Mouse (Mus musculus) forebrain, embryonic 10.5 days (tissue): ENCODE measurements at regions not wholly inside any gene's neighbourhood (a gene's known extent, or its start where the extent isn't known, plus 50 kb on each side); places are given as distances from the start of the nearest gene placed in this dataset.

Experiments
- DNase-seq: peaks from one replicate; pipeline ENCODE4 v3.0.0-alpha.2; 2017; ENCODE audit warnings: low spot score; ENCODE audit errors: extremely low spot score
- H3K27ac ChIP-seq: fragments of 300-500 bp; sonication (generic); 2 replicates; pipeline ENCODE4 v1.5.1; 2016; ENCODE audit warnings: mild to moderate bottlenecking
- H3K27me3 ChIP-seq: fragments of 300-500 bp; sonication (generic); 2 replicates; pipeline ENCODE4 v1.6.1; 2016; ENCODE audit warnings: mild to moderate bottlenecking; ENCODE audit not compliant: poor library complexity, severe bottlenecking
- H3K36me3 ChIP-seq: fragments of 300-500 bp; sonication (generic); replicated peaks from 2 replicates; pipeline ENCODE4 v1.6.1; 2016; ENCODE audit warnings: mild to moderate bottlenecking, moderate library complexity
- H3K4me1 ChIP-seq: fragments of 300-500 bp; sonication (generic); 2 replicates; pipeline ENCODE4 v1.6.1; 2016
- H3K4me3 ChIP-seq: fragments of 300-500 bp; sonication (generic); 2 replicates; pipeline ENCODE4 v1.5.1; 2016; ENCODE audit warnings: mild to moderate bottlenecking, moderate library complexity
- H3K9me3 ChIP-seq: fragments of 300-500 bp; sonication (generic); 2 replicates; pipeline ENCODE4 v1.6.1; 2016; ENCODE audit warnings: mild to moderate bottlenecking, moderate library complexity
- WGBS: fragments of 180-500 bp; shearing (Covaris S2); methylation state at CpG from one replicate; pipeline ENCODE4 v1.1.7; 2016; 5-methylcytosine and 5-hydroxymethylcytosine counted together

DNA sequence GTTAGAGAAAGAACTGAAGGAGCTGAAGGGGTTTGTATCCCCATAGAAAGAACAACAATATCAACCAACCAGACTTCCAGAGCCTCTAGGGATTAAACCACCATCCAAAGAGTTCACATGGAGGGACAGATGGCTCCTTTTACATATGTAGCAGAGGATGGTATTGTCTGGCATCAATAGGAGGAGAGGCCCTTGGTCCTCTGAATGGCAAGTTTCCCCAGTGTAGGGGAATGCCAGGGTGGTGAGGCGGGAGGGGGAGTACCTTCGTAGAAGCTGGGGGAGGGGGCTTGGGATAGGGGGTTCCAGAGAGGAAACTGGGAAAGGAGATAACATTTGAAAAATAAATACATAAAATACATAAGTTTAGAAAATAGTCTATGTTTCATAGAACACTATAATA is 1162.6 kb upstream of the Adgrl4 start:
- H3K27me3 ChIP-seq: no peaks in the 10 kb centered on the region
- no peak overlapping the region for H3K27ac ChIP-seq
- WGBS: 83% methylated on average over 2 of the region's 2 CpGs
- no peak overlapping the region for H3K4me3 ChIP-seq
- no peaks in the 10 kb centered on the region for H3K9me3 ChIP-seq
- H3K4me1 ChIP-seq: no peaks in the 10 kb centered on the region
- no peaks in the 10 kb centered on the region for H3K36me3 ChIP-seq
- no peak for DNase-seq

DNA sequence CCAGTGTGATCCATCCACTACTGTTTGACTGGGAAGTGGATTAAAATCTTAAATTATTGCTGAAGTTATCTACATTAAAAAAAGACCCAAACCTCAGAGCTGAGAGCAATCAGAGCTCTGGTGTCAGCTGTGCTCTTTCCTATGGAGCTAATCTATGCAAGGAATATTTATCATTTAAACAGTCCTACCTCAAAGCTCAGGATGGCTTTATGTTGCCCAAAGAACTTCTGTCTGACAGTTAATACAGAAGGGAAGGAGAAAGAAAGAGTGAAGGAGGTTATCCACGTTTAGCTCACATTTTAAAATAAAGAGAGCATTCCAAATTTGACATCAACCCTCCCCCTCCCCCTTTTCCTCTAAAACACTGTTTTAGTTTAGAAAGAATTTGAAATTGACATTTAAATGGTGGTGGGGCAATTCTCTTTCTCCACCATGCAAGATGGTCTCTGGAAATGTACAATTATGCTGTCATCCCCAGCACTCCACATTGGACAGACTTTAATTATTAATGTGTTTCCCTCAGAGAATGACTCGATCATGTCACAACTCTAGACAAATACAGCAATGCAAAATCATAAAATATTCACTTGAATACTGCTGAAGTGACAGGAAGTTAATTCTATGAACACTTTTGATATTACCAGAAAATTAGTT is 1141.5 kb upstream of the Adgrl4 start:
- Histone ChIP-seq H3K9me3 (no peaks in the 10 kb centered on the region), H3K27ac (no peak overlapping the region), H3K27me3 (no peaks in the 10 kb centered on the region), H3K4me3 (no peak overlapping the region), H3K36me3 (no peaks in the 10 kb centered on the region), H3K4me1 (no peaks in the 10 kb centered on the region)
- no peak for DNase-seq
- WGBS: 65% methylated on average over 2 of the region's 2 CpGs

DNA sequence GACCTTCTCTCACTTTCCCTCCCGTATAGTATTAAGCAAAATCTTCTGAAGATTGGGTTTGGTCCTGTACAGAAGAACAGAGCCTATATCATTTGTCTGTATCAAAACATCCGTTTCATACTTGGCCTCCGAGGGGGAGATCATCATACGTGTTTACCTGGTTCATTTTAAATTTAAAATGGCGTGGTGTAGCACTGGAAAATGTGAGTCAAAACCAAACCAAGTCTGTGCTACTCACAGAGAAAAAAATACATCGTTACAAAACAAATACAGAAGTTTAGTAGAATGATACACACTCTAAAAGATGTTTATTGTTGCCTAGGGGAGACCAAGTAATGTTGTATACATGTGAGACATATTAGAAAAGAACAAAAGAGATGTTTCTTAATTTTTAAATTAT is 1108.9 kb upstream of the Adgrl4 start:
- 90% methylated on average over 6 of the region's 6 CpGs for WGBS
- no peaks in the 10 kb centered on the region for H3K27me3 ChIP-seq
- no peaks in the 10 kb centered on the region for H3K9me3 ChIP-seq
- H3K4me1 ChIP-seq: no peaks in the 10 kb centered on the region
- H3K4me3 ChIP-seq: no peak overlapping the region
- DNase-seq: no peak
- no peak overlapping the region for H3K27ac ChIP-seq
- H3K36me3 ChIP-seq: no peaks in the 10 kb centered on the region

DNA sequence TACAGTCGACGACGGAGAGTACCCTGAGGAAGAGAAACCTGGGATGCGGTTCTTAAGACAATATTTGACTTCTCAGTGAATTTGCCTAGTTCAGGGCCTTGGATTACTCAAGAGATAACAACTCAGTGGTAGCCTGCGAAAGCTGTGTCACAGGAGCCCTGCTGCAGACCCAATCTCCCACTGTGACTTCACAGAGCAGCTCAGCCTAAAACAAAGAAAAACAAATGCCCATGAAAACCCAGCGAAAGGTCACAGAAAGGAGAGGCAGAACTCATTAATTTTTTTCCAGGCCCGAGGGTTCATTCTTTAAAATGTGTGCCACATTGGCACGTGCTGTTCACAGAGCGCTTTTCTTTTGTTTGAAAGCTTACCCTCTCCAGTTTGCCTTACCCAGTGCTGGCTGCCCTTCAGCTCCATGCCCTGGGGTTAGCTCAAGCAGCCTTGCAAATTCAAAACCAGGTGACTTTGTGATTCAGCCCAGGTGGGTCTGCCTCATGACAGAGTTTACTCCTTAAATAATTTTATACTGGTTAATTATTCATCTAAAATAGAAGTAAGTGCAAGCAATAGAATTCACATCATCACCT is 1085.5 kb upstream of the Adgrl4 start:
- Histone ChIP-seq H3K36me3 (no peaks in the 10 kb centered on the region), H3K9me3 (no peaks in the 10 kb centered on the region), H3K4me3 (no peak overlapping the region), H3K27me3 (no peaks in the 10 kb centered on the region), H3K4me1 (peaks cover 16% of the 10 kb centered on the region), H3K27ac (no peak overlapping the region)
- DNase-seq: no peak
- 26% methylated on average over 9 of the region's 9 CpGs for WGBS

DNA sequence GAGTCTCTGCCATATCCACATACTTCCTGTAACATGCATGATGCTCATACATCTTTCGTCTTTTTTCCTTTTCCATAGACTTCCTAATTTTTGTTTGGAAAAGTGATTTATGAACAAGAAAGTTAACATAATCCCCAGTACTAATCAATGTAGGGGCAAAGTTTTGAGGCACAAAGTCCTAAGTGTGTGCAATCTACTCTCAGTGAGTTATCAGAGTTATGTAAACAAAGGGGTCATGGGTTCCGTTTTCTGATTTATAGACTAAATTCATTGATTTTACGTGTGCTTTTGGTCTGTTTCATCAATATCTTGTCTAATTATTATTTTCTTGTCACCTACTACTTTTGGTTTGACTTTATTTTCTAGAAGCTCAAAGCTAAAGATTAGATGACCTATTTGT is 1071.9 kb upstream of the Adgrl4 start:
- Histone ChIP-seq H3K4me1 (no peaks in the 10 kb centered on the region), H3K36me3 (no peaks in the 10 kb centered on the region), H3K27ac (no peak overlapping the region), H3K9me3 (no peaks in the 10 kb centered on the region), H3K27me3 (no peaks in the 10 kb centered on the region), H3K4me3 (no peak overlapping the region)
- DNase-seq: no peak
- 95% methylated on average over 3 of the region's 3 CpGs for WGBS

DNA sequence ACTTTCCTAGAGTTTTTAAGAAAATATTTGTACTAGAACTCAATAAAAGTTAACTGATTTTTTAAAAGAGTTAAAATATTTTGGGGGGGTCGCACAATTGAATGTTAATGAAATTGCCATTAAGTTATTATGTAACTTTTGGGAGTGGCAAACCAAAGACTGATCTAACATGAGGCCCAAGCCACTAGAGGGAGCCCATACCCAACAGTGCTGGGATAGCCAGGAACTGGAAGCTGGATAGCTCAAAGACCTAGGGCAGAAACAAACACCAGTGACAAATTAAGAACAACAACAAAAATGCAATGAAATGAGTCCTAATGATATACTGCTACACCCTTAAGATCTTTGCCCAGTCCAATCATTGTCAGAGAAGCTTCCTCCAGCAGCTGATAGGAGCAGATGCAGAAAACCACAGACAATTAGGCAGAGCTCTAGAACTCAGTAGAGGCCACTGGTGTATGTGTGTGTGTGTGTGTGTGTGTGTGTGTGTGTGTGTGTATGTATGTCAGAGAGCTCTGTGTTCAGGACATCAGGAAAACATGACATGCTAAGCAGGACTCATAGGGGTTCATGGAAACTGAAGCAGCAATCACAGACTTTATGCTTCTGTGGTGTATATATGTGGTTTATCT is 1052.6 kb upstream of the Adgrl4 start:
- Histone ChIP-seq H3K4me1 (no peaks in the 10 kb centered on the region), H3K4me3 (no peak overlapping the region), H3K27me3 (no peaks in the 10 kb centered on the region), H3K36me3 (no peaks in the 10 kb centered on the region), H3K27ac (no peak overlapping the region), H3K9me3 (no peaks in the 10 kb centered on the region)
- DNase-seq: peak; percentile 27
- WGBS: 23% methylated on average over 1 of the region's 1 CpGs

DNA sequence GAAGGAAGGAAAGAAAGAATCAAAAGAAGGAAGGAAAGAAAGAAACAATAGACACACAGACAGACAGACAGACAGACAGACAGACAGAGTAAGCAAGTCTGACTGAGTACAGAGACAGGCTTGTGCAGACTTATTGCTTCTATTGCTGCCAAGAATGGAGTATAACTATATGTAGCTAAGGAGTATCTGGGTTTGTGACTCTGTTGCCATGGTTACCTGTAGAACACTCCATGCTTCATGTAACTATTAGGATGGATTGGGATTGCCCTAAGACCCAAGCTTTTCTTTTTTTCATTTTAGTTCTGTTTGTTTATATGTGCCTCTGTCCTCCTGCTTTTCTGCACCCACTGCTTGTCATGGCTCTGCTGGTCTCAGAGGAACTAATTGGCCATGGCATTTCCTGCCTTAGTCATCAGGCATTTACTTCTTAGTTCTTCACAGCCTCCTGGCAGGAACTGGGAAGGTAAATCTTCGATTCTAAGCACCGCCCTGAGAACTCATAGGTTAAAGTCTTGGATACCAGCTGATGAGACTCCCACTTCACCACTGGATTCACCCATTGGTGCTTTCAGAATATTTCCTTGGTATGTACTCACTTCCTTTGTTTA is 1035.9 kb upstream of the Adgrl4 start:
- H3K27me3 ChIP-seq: no peaks in the 10 kb centered on the region
- H3K9me3 ChIP-seq: no peaks in the 10 kb centered on the region
- no peak overlapping the region for H3K4me3 ChIP-seq
- 86% methylated on average over 2 of the region's 2 CpGs for WGBS
- DNase-seq: no peak
- H3K4me1 ChIP-seq: no peaks in the 10 kb centered on the region
- no peaks in the 10 kb centered on the region for H3K36me3 ChIP-seq
- no peak overlapping the region for H3K27ac ChIP-seq

DNA sequence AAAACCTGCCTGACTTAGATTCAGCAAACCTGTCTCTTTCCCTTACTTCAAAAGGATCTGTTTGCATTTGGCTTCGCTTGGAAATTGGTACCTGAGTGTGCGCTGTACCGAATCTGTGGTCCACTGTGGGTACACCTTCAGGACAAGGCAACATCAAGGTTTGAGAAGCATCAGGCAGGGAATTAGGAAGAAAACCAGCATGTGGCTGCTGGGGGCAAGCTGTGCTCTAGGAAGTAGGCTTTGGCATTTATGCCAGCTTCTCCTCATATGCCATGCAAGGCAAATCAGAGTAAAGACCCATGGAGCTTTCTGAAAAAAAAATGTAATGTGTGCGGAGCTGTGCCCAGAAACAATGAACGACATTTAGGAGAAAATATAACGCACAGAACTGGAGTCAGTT is 1031.6 kb upstream of the Adgrl4 start:
- no peaks in the 10 kb centered on the region for H3K9me3 ChIP-seq
- no peak for DNase-seq
- WGBS: 93% methylated on average over 6 of the region's 6 CpGs
- no peak overlapping the region for H3K27ac ChIP-seq
- H3K36me3 ChIP-seq: no peaks in the 10 kb centered on the region
- H3K27me3 ChIP-seq: no peaks in the 10 kb centered on the region
- H3K4me3 ChIP-seq: no peak overlapping the region
- H3K4me1 ChIP-seq: no peaks in the 10 kb centered on the region

DNA sequence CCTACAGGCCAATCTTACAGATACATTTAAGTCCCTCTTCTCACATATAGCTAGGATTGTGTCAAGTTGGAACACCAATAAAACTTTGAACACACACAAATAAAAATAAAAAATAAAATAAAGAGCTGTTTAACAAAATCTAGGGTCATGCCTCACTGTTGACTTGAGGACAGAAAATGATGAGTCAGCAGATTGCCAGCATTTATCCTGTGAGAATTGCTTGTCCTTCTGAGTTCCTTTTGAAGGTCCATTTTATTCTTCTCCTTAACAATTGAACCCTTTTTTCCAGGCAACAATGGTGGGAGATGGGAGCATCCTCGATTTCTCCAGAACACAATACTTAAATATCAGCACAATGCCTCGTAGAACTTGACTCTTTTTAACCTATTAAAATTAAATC is 1022.4 kb upstream of the Adgrl4 start:
- Histone ChIP-seq H3K4me1 (no peaks in the 10 kb centered on the region), H3K4me3 (no peak overlapping the region), H3K27me3 (no peaks in the 10 kb centered on the region), H3K36me3 (no peaks in the 10 kb centered on the region), H3K27ac (no peak overlapping the region), H3K9me3 (no peaks in the 10 kb centered on the region)
- 86% methylated on average over 2 of the region's 2 CpGs for WGBS
- no peak for DNase-seq

DNA sequence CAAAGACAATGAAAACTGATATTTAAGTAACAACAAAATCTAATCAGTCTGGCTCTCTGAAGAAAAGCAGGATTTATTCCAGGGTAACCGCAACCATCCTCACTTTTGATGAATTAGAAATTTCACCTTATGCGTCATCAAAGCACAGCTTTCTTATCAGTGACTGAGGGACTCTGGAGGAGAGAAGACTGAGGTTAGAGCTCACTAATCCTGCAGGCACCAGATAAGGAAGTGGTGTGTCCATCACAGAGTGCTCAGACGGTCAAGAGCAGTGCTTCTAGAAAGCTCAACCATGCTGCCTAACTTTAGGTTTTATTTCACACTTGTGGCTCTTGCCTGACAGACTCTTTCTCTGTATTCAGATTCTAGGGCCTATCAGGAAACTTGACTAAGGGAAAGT is 1021.2 kb upstream of the Adgrl4 start:
- Histone ChIP-seq H3K36me3 (no peaks in the 10 kb centered on the region), H3K9me3 (no peaks in the 10 kb centered on the region), H3K27ac (no peak overlapping the region), H3K27me3 (no peaks in the 10 kb centered on the region), H3K4me3 (no peak overlapping the region), H3K4me1 (no peaks in the 10 kb centered on the region)
- 89% methylated on average over 3 of the region's 3 CpGs for WGBS
- no peak for DNase-seq

DNA sequence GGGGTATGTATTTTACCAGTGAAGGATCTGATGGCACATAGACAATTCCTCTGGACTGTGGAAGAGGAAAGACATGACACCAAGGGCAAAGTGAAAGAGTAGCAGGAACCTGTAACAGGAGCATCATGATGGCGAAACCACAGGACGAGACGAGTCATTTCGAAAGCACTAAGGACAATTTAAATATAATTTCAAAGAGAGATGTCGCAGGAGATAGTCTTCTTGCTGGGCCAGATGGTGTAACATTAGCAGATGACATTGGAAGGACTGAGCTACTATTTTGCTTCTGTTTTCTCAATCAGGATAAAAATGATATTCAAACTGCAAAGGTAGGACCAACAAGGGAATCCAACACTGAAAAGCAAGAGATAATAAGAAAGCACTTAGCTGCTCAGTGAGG is 1009.7 kb upstream of the Adgrl4 start:
- Histone ChIP-seq H3K27me3 (no peaks in the 10 kb centered on the region), H3K36me3 (no peaks in the 10 kb centered on the region), H3K27ac (no peak overlapping the region), H3K4me3 (no peak overlapping the region), H3K4me1 (no peaks in the 10 kb centered on the region), H3K9me3 (no peaks in the 10 kb centered on the region)
- WGBS: 91% methylated on average over 5 of the region's 5 CpGs
- DNase-seq: no peak

DNA sequence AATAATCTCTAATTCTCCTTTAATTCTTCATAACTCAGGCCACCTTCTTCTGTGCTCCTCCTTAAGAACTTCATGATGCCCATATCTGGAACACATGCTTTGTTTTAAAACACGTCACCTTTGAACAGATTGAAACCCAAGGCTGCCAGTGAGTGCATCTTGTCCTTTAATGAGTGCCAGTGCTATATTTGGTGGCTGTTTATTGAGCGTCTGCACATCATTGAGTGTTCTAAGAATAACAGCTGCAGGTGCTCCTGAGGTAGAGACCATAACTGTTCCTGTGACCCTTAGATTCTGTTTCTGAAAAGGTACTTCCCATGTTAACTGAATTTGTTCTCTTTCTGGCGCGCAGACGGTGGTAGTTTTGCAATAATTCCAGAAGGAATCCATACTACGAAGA is 1006.4 kb upstream of the Adgrl4 start:
- Histone ChIP-seq H3K27ac (no peak overlapping the region), H3K9me3 (no peaks in the 10 kb centered on the region), H3K4me3 (no peak overlapping the region), H3K27me3 (no peaks in the 10 kb centered on the region), H3K4me1 (no peaks in the 10 kb centered on the region), H3K36me3 (no peaks in the 10 kb centered on the region)
- no peak for DNase-seq
- 92% methylated on average over 6 of the region's 6 CpGs for WGBS

DNA sequence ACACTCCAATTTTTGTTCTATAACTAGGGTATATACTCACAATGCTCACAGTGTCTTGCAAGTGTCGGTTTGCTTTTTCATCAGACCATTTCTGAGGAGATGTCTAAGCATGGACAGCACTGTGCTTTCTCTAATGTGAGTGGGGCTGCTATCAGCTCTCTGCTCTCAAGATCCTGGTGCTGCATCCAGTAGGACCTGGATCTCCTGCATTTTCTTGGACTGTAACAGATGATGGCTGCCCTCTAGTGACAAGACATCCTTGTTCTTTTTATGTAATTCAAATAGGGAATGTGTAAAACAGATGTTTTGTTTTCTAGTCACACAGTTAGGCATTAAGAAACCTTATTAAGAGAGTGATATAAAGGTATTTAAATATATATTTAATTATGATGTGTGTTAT is 1002.5 kb upstream of the Adgrl4 start:
- Histone ChIP-seq H3K4me1 (no peaks in the 10 kb centered on the region), H3K27ac (no peak overlapping the region), H3K27me3 (no peaks in the 10 kb centered on the region), H3K9me3 (no peaks in the 10 kb centered on the region), H3K36me3 (no peaks in the 10 kb centered on the region), H3K4me3 (no peak overlapping the region)
- 82% methylated on average over 1 of the region's 1 CpGs for WGBS
- no peak for DNase-seq
